Comparison of ENCODE assay signal across 8 mouse cellular contexts in genomic region chr16:21787516-21788353, GRCm38 (mm10). TPM values are rescaled to one million over a fixed set of nuclear protein-coding genes. Genes with fewer than 3 reads are reported as not detected.
A peak's percentile ranks its signal among the peaks of the same experiment; 100 is the strongest.
DNase-seq lines count a peak whose midpoint lies in the region; ATAC-seq and TF ChIP-seq lines count a peak whose summit lies in the region.

Gene Ehhadh, minus strand, starts transcription at chr16:21787807.

- H3K27ac ChIP-seq in forebrain, embryonic 12.5 days: no peak within 1 kb of the TSS
- H3K27ac ChIP-seq in heart, postnatal 0 days (ENCODE audit: low read depth): 0 out of 2 replicates have a peak within 1 kb of the TSS, but pooled peaks have one; percentile 26
- H3K27ac ChIP-seq in neural tube, embryonic 14.5 days (ENCODE audit: low read depth, low read length): peak within 1 kb of the TSS; percentile 35; the same call in 1 of the 2 replicates

- peaks cover 15% of the 10 kb centered on the region for H3K4me1 ChIP-seq in E14TG2a.4 (replicated peaks; ENCODE audit: low read depth, low read length)
- H3K4me1 ChIP-seq in forebrain, embryonic 12.5 days: peaks cover 10% of the 10 kb centered on the region
- H3K4me1 ChIP-seq in heart, postnatal 0 days (ENCODE audit: control insufficient read depth, insufficient read depth): no peaks in the 10 kb centered on the region
- 0 out of 2 replicates have a peak, but pooled peaks cover 2% of the 10 kb centered on the region for H3K4me1 ChIP-seq in lung, adult 2 months (ENCODE audit: control insufficient read depth, insufficient read depth, low read length)
- H3K4me1 ChIP-seq in neural tube, embryonic 14.5 days (ENCODE audit: control insufficient read depth, insufficient read depth, low read length): peaks cover 10% of the 10 kb centered on the region; the same call in 1 of the 2 replicates

- TF ChIP-seq POLR2A in lung, adult 2 months (IDR thresholded peaks at IDR 0.05; ENCODE audit: borderline replicate concordance, extremely low read depth, low read depth, low read length): peak; percentile 51; the same call in 1 of the 2 replicates

- H3K9ac ChIP-seq in forebrain, embryonic 12.5 days: peak within 1 kb of the TSS; percentile 51
- peak within 1 kb of the TSS; percentile 41 for H3K9ac ChIP-seq in heart, postnatal 0 days (replicated peaks; ENCODE audit: low read depth, low read length)
- peak within 1 kb of the TSS; percentile 55 for H3K9ac ChIP-seq in neural tube, embryonic 14.5 days (replicated peaks; ENCODE audit: low read depth, low read length)

- TF ChIP-seq EP300 in heart, postnatal 0 days (IDR thresholded peaks at IDR 0.05; ENCODE audit: low read depth): peak; percentile 34; the same call in 1 of the 2 replicates

- WGBS in forebrain, embryonic 12.5 days: 8% methylated on average over 28 of the region's 28 CpGs
- 8% methylated on average over 28 of the region's 28 CpGs for WGBS in heart, postnatal 0 days
- WGBS in lung, adult 2 months: 5% methylated on average over 28 of the region's 28 CpGs
- WGBS in neural tube, embryonic 14.5 days: 5% methylated on average over 28 of the region's 28 CpGs

- peak; percentile 88 for ATAC-seq in forebrain, embryonic 12.5 days (ENCODE audit: low FRiP score)
- ATAC-seq in heart, postnatal 0 days (ENCODE audit: insufficient read depth, low read depth): peak; percentile 95
- ATAC-seq in neural tube, embryonic 14.5 days (ENCODE audit: low read depth): peak; percentile 95

- peak within 1 kb of the TSS; percentile 59 for H3K4me2 ChIP-seq in forebrain, embryonic 12.5 days
- H3K4me2 ChIP-seq in heart, postnatal 0 days (ENCODE audit: low read depth, low read length): peak within 1 kb of the TSS; percentile 66
- peak within 1 kb of the TSS; percentile 80 for H3K4me2 ChIP-seq in neural tube, embryonic 14.5 days (ENCODE audit: low read depth, low read length)

- no peaks in the 10 kb centered on the region for H3K9me3 ChIP-seq in E14TG2a.4 (ENCODE audit: low read length)
- no peaks in the 10 kb centered on the region for H3K9me3 ChIP-seq in forebrain, embryonic 12.5 days
- H3K9me3 ChIP-seq in heart, postnatal 0 days (replicated peaks; ENCODE audit: control insufficient read depth, low read length): no peaks in the 10 kb centered on the region
- no peaks in the 10 kb centered on the region for H3K9me3 ChIP-seq in neural tube, embryonic 14.5 days (ENCODE audit: control insufficient read depth, low read length)

- H3K36me3 ChIP-seq in E14TG2a.4 (ENCODE audit: insufficient read depth, low read length): no peaks in the 10 kb centered on the region
- H3K36me3 ChIP-seq in forebrain, embryonic 12.5 days (replicated peaks): no peaks in the 10 kb centered on the region
- no peaks in the 10 kb centered on the region for H3K36me3 ChIP-seq in heart, postnatal 0 days (replicated peaks; ENCODE audit: control insufficient read depth, insufficient read depth, low read length)
- H3K36me3 ChIP-seq in neural tube, embryonic 14.5 days (ENCODE audit: control insufficient read depth, insufficient read depth, low read length): no peaks in the 10 kb centered on the region

- peaks cover 14% of the 10 kb centered on the region for H3K27me3 ChIP-seq in E14TG2a.4 (ENCODE audit: insufficient read depth, low read length)
- H3K27me3 ChIP-seq in forebrain, embryonic 12.5 days: peaks cover 5% of the 10 kb centered on the region; the same call in 1 of the 2 replicates
- no peaks in the 10 kb centered on the region for H3K27me3 ChIP-seq in heart, postnatal 0 days (ENCODE audit: control insufficient read depth, insufficient read depth, low read length)
- H3K27me3 ChIP-seq in neural tube, embryonic 14.5 days (ENCODE audit: control insufficient read depth, insufficient read depth, low read length): no peaks in the 10 kb centered on the region

- H3K4me3 ChIP-seq in E14TG2a.4 (replicated peaks; ENCODE audit: low read length): peak within 1 kb of the TSS; percentile 75
- H3K4me3 ChIP-seq in forebrain, embryonic 12.5 days (replicated peaks): peak within 1 kb of the TSS; percentile 39
- peak within 1 kb of the TSS; percentile 51 for H3K4me3 ChIP-seq in heart, postnatal 0 days (ENCODE audit: low read depth, low read length)
- H3K4me3 ChIP-seq in lung, adult 2 months (replicated peaks; ENCODE audit: extremely low read depth, low read depth, low read length): peak within 1 kb of the TSS; percentile 94
- peak within 1 kb of the TSS; percentile 44 for H3K4me3 ChIP-seq in neural tube, embryonic 14.5 days (ENCODE audit: low read depth, low read length)

- peak; percentile 59 for DNase-seq in c-Kit-positive CD71-positive TER-119-positive erythroid progenitor cells, embryonic 14.5 days (ENCODE audit: low spot score)
- peak; percentile 61 for DNase-seq in heart, postnatal 0 days (ENCODE audit: low spot score)
- DNase-seq in kidney, postnatal 25 days: peak; percentile 83 to 95
- peak; percentile 75 for DNase-seq in lung, adult 2 months
- peak; percentile 61 to 65 for DNase-seq in thymus, adult 18-20 months

- TF ChIP-seq CTCF in E14TG2a.4 (conservative IDR thresholded peaks at IDR 0.05; ENCODE audit: low read length): no peak
- TF ChIP-seq CTCF in heart, postnatal 0 days (IDR thresholded peaks at IDR 0.05; ENCODE audit: low read depth): no peak
- no peak for TF ChIP-seq CTCF in lung, adult 2 months (IDR thresholded peaks at IDR 0.05; ENCODE audit: insufficient read depth, low read length)

RNA-seq across cellular contexts. Expression of gene Ehhadh, which starts in this region (rescaled TPM):
- 1.0 and 1.1 TPM in 2 replicates for polyA plus RNA-seq in forebrain, embryonic 12.5 days (2016; fragmentation: Nextera tagmentation; extraction: Ambion mirVana)
- total RNA-seq in heart, postnatal 0 days (2014; rRNA removed; ENCODE audit: low replicate concordance): 3.8 and 6.5 TPM in 2 replicates
- 3.5 and 4.3 TPM in 2 replicates for polyA plus RNA-seq in heart, postnatal 0 days (2015; fragmentation: Nextera tagmentation; extraction: Ambion mirVana)
- polyA plus RNA-seq in lung, adult 2 months (2012; rRNA removed): 3.0 and 4.3 TPM in 2 replicates
- polyA plus RNA-seq in neural tube, embryonic 14.5 days (2014; fragmentation: Nextera tagmentation; extraction: Ambion mirVana): 2.0 and 2.4 TPM in 2 replicates

Comparison
In these comparisons a context has a peak if more than half of its experiments do, and no peak if none do; other contexts are left out.
1. H3K4me3 ChIP-seq: peak in every context shown above with its lines; median percentile 94 in lung, adult 2 months; 75 in E14TG2a.4; 51 in heart, postnatal 0 days; 44 in neural tube, embryonic 14.5 days; 39 in forebrain, embryonic 12.5 days.